Mouse (Mus musculus) heart, postnatal 0 days (tissue): ENCODE results near the gene Btnl1. TPM values are rescaled to one million over a fixed set of nuclear protein-coding genes. Genes with fewer than 3 reads are reported as not detected.

ENCODE experiments used
- ATAC-seq: fragments of 200-750 bp; cut with Nextera tagmentation; 2 replicates; pipeline ENCODE4 v1.8.0; 2017; ENCODE audit warnings: low read depth, moderate number of reproducible peaks, moderate library complexity; ENCODE audit not compliant: insufficient read depth
- DNase-seq: peaks from one replicate; pipeline ENCODE4 v3.0.0-alpha.2; 2016; ENCODE audit warnings: low spot score
- H3K27ac ChIP-seq: fragments of 300-500 bp; sonication (generic); 2 replicates; pipeline ENCODE4 v1.5.1; 2014; ENCODE audit warnings: low read depth, mild to moderate bottlenecking
- H3K27me3 ChIP-seq: fragments of 300-500 bp; sonication (generic); 2 replicates; pipeline ENCODE4 v1.6.1; 2014; ENCODE audit warnings: low read length, mixed read lengths; ENCODE audit not compliant: control insufficient read depth, insufficient read depth
- H3K36me3 ChIP-seq: fragments of 300-500 bp; sonication (generic); replicated peaks from 2 replicates; pipeline ENCODE4 v1.6.1; 2014; ENCODE audit warnings: low read length, mixed read lengths; ENCODE audit not compliant: control insufficient read depth, insufficient read depth
- H3K4me1 ChIP-seq: fragments of 300-500 bp; sonication (generic); 2 replicates; pipeline ENCODE4 v1.6.1; 2014; ENCODE audit warnings: antibody characterized with exemption; ENCODE audit not compliant: control insufficient read depth, insufficient read depth
- H3K4me2 ChIP-seq: fragments of 300-500 bp; sonication (generic); 2 replicates; pipeline ENCODE4 v1.6.1; 2014; ENCODE audit warnings: low read depth, mild to moderate bottlenecking, low read length, moderate library complexity
- H3K4me3 ChIP-seq: fragments of 300-500 bp; sonication (generic); 2 replicates; pipeline ENCODE4 v1.5.1; 2014; ENCODE audit warnings: low read depth, low read length
- H3K9ac ChIP-seq: fragments of 300-500 bp; sonication (generic); replicated peaks from 2 replicates; pipeline ENCODE4 v1.6.1; 2014; ENCODE audit warnings: low read depth, low read length, mixed read lengths
- H3K9me3 ChIP-seq: fragments of 300-500 bp; sonication (generic); replicated peaks from 2 replicates; pipeline ENCODE4 v1.6.1; 2016; ENCODE audit warnings: low read length; ENCODE audit not compliant: control insufficient read depth
- CTCF ChIP-seq: IDR thresholded peaks from 2 replicates; pipeline ENCODE4 v1.5.1; 2016; ENCODE audit warnings: antibody characterized with exemption, control low read depth, low read depth
- EP300 ChIP-seq: IDR thresholded peaks from 2 replicates; pipeline ENCODE4 v1.6.1; 2016; ENCODE audit warnings: antibody characterized with exemption, low read depth
- WGBS: fragments of 180-500 bp; shearing (Covaris S2); extraction: QIAGEN DNeasy Blood & Tissue Kit; methylation state at CpG from one replicate; pipeline ENCODE4 v1.1.7; 2014; 5-methylcytosine and 5-hydroxymethylcytosine counted together
- polyA plus RNA-seq: library from polyadenylated mRNA; unstranded; fragments of >200 nt; fragmentation: Nextera tagmentation; extraction: Ambion mirVana; gene quantifications from 2 replicates; pipeline ENCODE4 v1.2.1, GENCODE M21; 2015
- total RNA-seq: library from RNA; depleted of rRNA; stranded (reverse); fragments of >200 nt; gene quantifications from 2 replicates; pipeline ENCODE4 v1.2.3, GENCODE M21; 2014; ENCODE audit warnings: low replicate concordance

Btnl1 gene
- total and polyA plus RNA-seq, 2 experiments from 2014 or later: not detected

GRCm38 (mm10) chr17:34346041-34346440 is 30.9 kb upstream of the Btnl1 start:
- H3K9me3 ChIP-seq: no peaks in the 10 kb centered on the region
- WGBS: 61% methylated on average over 3 of the region's 3 CpGs
- no peaks in the 10 kb centered on the region for H3K4me1 ChIP-seq
- no peak overlapping the region for H3K4me3 ChIP-seq
- no peak overlapping the region for H3K9ac ChIP-seq
- peaks cover 5% of the 10 kb centered on the region; the same call in 1 of the 2 replicates for H3K27me3 ChIP-seq
- ATAC-seq: no peak
- no peak for DNase-seq
- TF ChIP-seq EP300: no peak
- no peak for TF ChIP-seq CTCF
- H3K4me2 ChIP-seq: no peak overlapping the region
- H3K36me3 ChIP-seq: no peaks in the 10 kb centered on the region
- H3K27ac ChIP-seq: no peak overlapping the region

- no peaks in the 10 kb centered on the region for H3K4me1 ChIP-seq
Measured at GRCm38 (mm10) chr17:34347606-34348308, 29.2 kb upstream of the Btnl1 start.

GRCm38 (mm10) chr17:34349429-34349828 is 27.5 kb upstream of the Btnl1 start:
- H3K4me3 ChIP-seq: no peak overlapping the region
- no peaks in the 10 kb centered on the region for H3K4me1 ChIP-seq
- peak; percentile 86 for TF ChIP-seq CTCF
- no peak for TF ChIP-seq EP300
- ATAC-seq (no peak), DNase-seq (peak; percentile 16)
- H3K27me3 ChIP-seq: peaks cover 5% of the 10 kb centered on the region; the same call in 1 of the 2 replicates
- H3K9ac ChIP-seq: no peak overlapping the region
- H3K27ac ChIP-seq: no peak overlapping the region
- WGBS: 4% methylated on average over 4 of the region's 4 CpGs
- no peak overlapping the region for H3K4me2 ChIP-seq
- no peaks in the 10 kb centered on the region for H3K9me3 ChIP-seq
- no peaks in the 10 kb centered on the region for H3K36me3 ChIP-seq

More at GRCm38 (mm10) chr17:34347606-34348308, 29.2 kb upstream of the Btnl1 start:
- DNase-seq (no peak), ATAC-seq (no peak)
- H3K4me2 ChIP-seq: no peak overlapping the region
- H3K4me3 ChIP-seq: no peak overlapping the region
- no peak for TF ChIP-seq CTCF
- no peak for TF ChIP-seq EP300
- WGBS: 49% methylated on average over 6 of the region's 6 CpGs
- peaks cover 5% of the 10 kb centered on the region; the same call in 1 of the 2 replicates for H3K27me3 ChIP-seq
- H3K36me3 ChIP-seq: no peaks in the 10 kb centered on the region
- no peaks in the 10 kb centered on the region for H3K9me3 ChIP-seq
- H3K9ac ChIP-seq: no peak overlapping the region
- no peak overlapping the region for H3K27ac ChIP-seq

GRCm38 (mm10) chr17:34354539-34354938 is 22.4 kb upstream of the Btnl1 start, which contains the start of gene Btnl2:
Gene Btnl2, plus strand, starts transcription at chr17:34354822.
- no peaks in the 10 kb centered on the region for H3K4me1 ChIP-seq
- no peak for ATAC-seq
- no peaks in the 10 kb centered on the region for H3K9me3 ChIP-seq
- DNase-seq: no peak
- H3K36me3 ChIP-seq: no peaks in the 10 kb centered on the region
- TF ChIP-seq CTCF: no peak
- TF ChIP-seq EP300: no peak
- no peak within 1 kb of the TSS for H3K9ac ChIP-seq
- H3K27me3 ChIP-seq: peaks cover 5% of the 10 kb centered on the region; the same call in 1 of the 2 replicates
- 81% methylated on average over 5 of the region's 5 CpGs for WGBS
- no peak within 1 kb of the TSS for H3K4me3 ChIP-seq
- H3K4me2 ChIP-seq: no peak within 1 kb of the TSS
- H3K27ac ChIP-seq: no peak within 1 kb of the TSS

GRCm38 (mm10) chr17:34354940-34355339 is 22.0 kb upstream of the Btnl1 start:
- 58% methylated on average over 1 of the region's 1 CpGs for WGBS
- TF ChIP-seq EP300: no peak
- Histone ChIP-seq H3K4me3 (no peak overlapping the region), H3K9ac (no peak overlapping the region), H3K36me3 (no peaks in the 10 kb centered on the region), H3K27me3 (peaks cover 5% of the 10 kb centered on the region; the same call in 1 of the 2 replicates), H3K9me3 (no peaks in the 10 kb centered on the region), H3K4me1 (no peaks in the 10 kb centered on the region), H3K4me2 (no peak overlapping the region), H3K27ac (no peak overlapping the region)
- DNase-seq (no peak), ATAC-seq (no peak)

- DNase-seq: no peak
- H3K4me3 ChIP-seq: no peak overlapping the region
- 76% methylated on average over 15 of the region's 15 CpGs for WGBS
Measured at GRCm38 (mm10) chr17:34362954-34363546, 13.9 kb upstream of the Btnl1 start.

More at GRCm38 (mm10) chr17:34362954-34363546, 13.9 kb upstream of the Btnl1 start:
- Histone ChIP-seq H3K9ac (no peak overlapping the region), H3K27me3 (no peaks in the 10 kb centered on the region), H3K9me3 (no peaks in the 10 kb centered on the region), H3K4me2 (no peak overlapping the region), H3K4me1 (no peaks in the 10 kb centered on the region), H3K27ac (no peak overlapping the region), H3K36me3 (no peaks in the 10 kb centered on the region)
- TF ChIP-seq EP300: no peak
- no peak for TF ChIP-seq CTCF
- ATAC-seq: no peak
